Mouse (Mus musculus) hindbrain, embryonic 14.5 days (tissue): ENCODE measurements around the gene Epha8. TPM values are rescaled to one million over a fixed set of nuclear protein-coding genes. Genes with fewer than 3 reads are reported as not detected.
A peak's percentile ranks its signal among the peaks of the same experiment; 100 is the strongest.

Experiments
- ATAC-seq: fragments of 200-750 bp; cut with Nextera tagmentation; 2 replicates; pipeline ENCODE4 v1.8.0; 2017; ENCODE audit warnings: moderate number of reproducible peaks, mild to moderate bottlenecking, moderate TSS enrichment, moderate library complexity; ENCODE audit not compliant: low FRiP score
- DNase-seq: peaks from one replicate; pipeline ENCODE4 v3.0.0-alpha.2; 2015; ENCODE audit warnings: low spot score
- H3K27ac ChIP-seq: fragments of 300-500 bp; sonication (generic); 2 replicates; pipeline ENCODE4 v1.5.1; 2014; ENCODE audit warnings: mild to moderate bottlenecking, moderate library complexity
- H3K27me3 ChIP-seq: fragments of 300-500 bp; sonication (generic); 2 replicates; pipeline ENCODE4 v1.6.1; 2014; ENCODE audit warnings: mild to moderate bottlenecking, low read length, mixed read lengths; ENCODE audit not compliant: control insufficient read depth, insufficient read depth
- H3K36me3 ChIP-seq: fragments of 300-500 bp; sonication (generic); replicated peaks from 2 replicates; pipeline ENCODE4 v1.6.1; 2014; ENCODE audit not compliant: control insufficient read depth, insufficient read depth
- H3K4me1 ChIP-seq: fragments of 300-500 bp; sonication (generic); replicated peaks from 2 replicates; pipeline ENCODE4 v1.6.1; 2014; ENCODE audit warnings: antibody characterized with exemption, low read length, mixed read lengths; ENCODE audit not compliant: control insufficient read depth, insufficient read depth
- H3K4me2 ChIP-seq: fragments of 300-500 bp; sonication (generic); replicated peaks from 2 replicates; pipeline ENCODE4 v1.6.1; 2014; ENCODE audit warnings: mild to moderate bottlenecking, moderate library complexity
- H3K4me3 ChIP-seq: fragments of 300-500 bp; sonication (generic); replicated peaks from 2 replicates; pipeline ENCODE4 v1.5.1; 2014; ENCODE audit warnings: mild to moderate bottlenecking, low read length
- H3K9ac ChIP-seq: fragments of 300-500 bp; sonication (generic); 2 replicates; pipeline ENCODE4 v1.6.1; 2014
- H3K9me3 ChIP-seq: fragments of 300-500 bp; sonication (generic); 2 replicates; pipeline ENCODE4 v1.6.1; 2016; ENCODE audit warnings: low read length; ENCODE audit not compliant: control insufficient read depth
- WGBS: fragments of 180-500 bp; shearing (Covaris S2); extraction: QIAGEN DNeasy Blood & Tissue Kit; methylation state at CpG from one replicate; pipeline ENCODE4 v1.1.7; 2014; 5-methylcytosine and 5-hydroxymethylcytosine counted together
- polyA plus RNA-seq: library from polyadenylated mRNA; unstranded; fragments of >200 nt; fragmentation: Nextera tagmentation; extraction: Ambion mirVana; gene quantifications from 2 replicates; pipeline ENCODE4 v1.2.1, GENCODE M21; 2014

The Epha8 gene
- polyA plus RNA-seq, 1 experiment from 2014 or later: 15.5 TPM

- Histone ChIP-seq H3K27me3 (0 out of 2 replicates have a peak, but pooled peaks cover 4% of the 10 kb centered on the region), H3K9ac (peak overlapping the region; percentile 28; the same call in 1 of the 2 replicates), H3K36me3 (no peaks in the 10 kb centered on the region), H3K4me2 (no peak overlapping the region), H3K9me3 (no peaks in the 10 kb centered on the region), H3K27ac (no peak overlapping the region), H3K4me3 (no peak overlapping the region), H3K4me1 (peaks cover 12% of the 10 kb centered on the region; the same call in 1 of the 2 replicates)
- DNase-seq: no peak
- ATAC-seq: no peak
- 56% methylated on average over 4 of the region's 4 CpGs for WGBS
Measured at GRCm38 (mm10) chr4:136980921-136981320, 24.3 kb upstream of the Epha8 start.

- WGBS: 68% methylated on average over 8 of the region's 8 CpGs
- no peak overlapping the region for H3K4me3 ChIP-seq
- no peak for DNase-seq
- ATAC-seq: no peak
- H3K27me3 ChIP-seq: 0 out of 2 replicates have a peak, but pooled peaks cover 7% of the 10 kb centered on the region
- no peak overlapping the region for H3K4me2 ChIP-seq
- H3K9me3 ChIP-seq: no peaks in the 10 kb centered on the region
- no peaks in the 10 kb centered on the region for H3K36me3 ChIP-seq
- no peak overlapping the region for H3K27ac ChIP-seq
- H3K9ac ChIP-seq: no peak overlapping the region
- peaks cover 12% of the 10 kb centered on the region; the same call in 1 of the 2 replicates for H3K4me1 ChIP-seq
Measured at GRCm38 (mm10) chr4:136977244-136977643, 20.6 kb upstream of the Epha8 start.

DNA sequence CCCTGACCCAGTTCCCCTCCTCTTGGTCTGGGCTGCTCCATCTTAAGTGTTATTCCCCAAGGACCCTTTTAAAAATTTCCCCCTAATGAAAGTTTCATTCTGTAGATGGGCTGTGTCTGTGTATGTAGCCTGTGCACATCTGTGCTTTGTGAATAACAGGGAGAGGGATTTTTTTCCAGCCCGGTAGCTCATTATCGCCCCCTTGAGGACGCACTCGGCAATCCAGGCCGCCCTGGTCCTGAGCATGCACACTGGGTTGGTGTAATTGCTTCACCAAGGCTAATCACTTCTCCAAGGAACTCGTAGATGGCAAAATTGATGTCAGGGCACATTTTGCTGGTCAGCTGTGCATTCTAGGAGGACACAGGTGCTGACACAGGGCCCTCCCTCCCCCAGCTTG, 14.3 kb upstream of the Epha8 start:
- DNase-seq (peak; percentile 59), ATAC-seq (no peak)
- Histone ChIP-seq H3K27me3 (peaks cover 22% of the 10 kb centered on the region), H3K4me1 (peaks cover 31% of the 10 kb centered on the region), H3K4me2 (no peak overlapping the region), H3K27ac (no peak overlapping the region), H3K9me3 (no peaks in the 10 kb centered on the region), H3K9ac (no peak overlapping the region), H3K36me3 (no peaks in the 10 kb centered on the region), H3K4me3 (no peak overlapping the region)
- WGBS: 8% methylated on average over 6 of the region's 6 CpGs

DNA sequence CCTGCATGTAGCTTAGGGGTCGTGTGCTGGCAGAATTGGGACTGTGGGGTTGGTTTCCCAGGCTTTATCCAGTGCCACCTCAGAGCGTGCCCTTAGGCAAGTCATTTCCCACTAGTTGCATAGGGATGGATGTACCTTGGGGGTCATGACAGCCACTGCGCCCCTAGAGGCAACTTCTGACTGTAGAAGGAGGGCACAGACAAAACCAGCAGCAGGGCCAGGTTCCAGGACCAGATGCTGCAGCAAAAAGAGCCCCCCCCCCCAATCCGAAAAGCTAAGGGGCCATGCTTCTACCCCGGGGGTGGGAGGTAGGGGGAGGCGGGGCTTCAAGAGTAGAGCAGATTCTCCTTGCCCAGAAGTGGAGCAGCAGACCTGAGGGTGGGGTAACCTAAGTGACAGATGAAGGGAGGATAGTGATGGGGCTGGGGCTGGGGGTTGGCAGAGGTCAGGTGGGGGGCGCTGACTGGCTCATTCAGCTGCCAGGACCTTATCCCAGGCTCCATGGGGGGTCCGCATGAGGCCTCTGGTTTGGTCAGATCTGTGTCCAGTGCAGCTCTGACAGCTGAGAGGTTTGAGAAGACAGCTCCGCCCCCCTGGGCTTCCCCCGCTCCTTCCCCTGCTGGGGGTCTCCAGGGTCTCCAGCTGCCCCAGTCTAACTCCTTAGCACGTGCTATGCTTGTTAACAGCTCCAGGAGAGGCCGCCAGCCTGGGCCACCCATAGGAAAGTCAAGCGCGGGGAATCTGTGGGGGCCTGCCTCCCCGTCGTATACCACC, 13.1 kb upstream of the Epha8 start:
- no peak for ATAC-seq
- WGBS: 31% methylated on average over 15 of the region's 16 CpGs
- no peak overlapping the region for H3K9ac ChIP-seq
- H3K36me3 ChIP-seq: no peaks in the 10 kb centered on the region
- no peak overlapping the region for H3K4me2 ChIP-seq
- H3K9me3 ChIP-seq: no peaks in the 10 kb centered on the region
- no peak overlapping the region for H3K4me3 ChIP-seq
- no peak overlapping the region for H3K27ac ChIP-seq
- H3K27me3 ChIP-seq: peaks cover 25% of the 10 kb centered on the region
- no peak for DNase-seq
- peaks cover 39% of the 10 kb centered on the region for H3K4me1 ChIP-seq

GRCm38 (mm10) chr4:136969096-136969495, 12.5 kb upstream of the Epha8 start:
- Histone ChIP-seq H3K36me3 (no peaks in the 10 kb centered on the region), H3K9me3 (no peaks in the 10 kb centered on the region), H3K4me1 (peaks cover 41% of the 10 kb centered on the region), H3K4me2 (no peak overlapping the region), H3K27me3 (peaks cover 31% of the 10 kb centered on the region), H3K27ac (no peak overlapping the region), H3K9ac (no peak overlapping the region), H3K4me3 (no peak overlapping the region)
- 53% methylated on average over 8 of the region's 8 CpGs for WGBS
- no peak for DNase-seq
- ATAC-seq: no peak

DNA sequence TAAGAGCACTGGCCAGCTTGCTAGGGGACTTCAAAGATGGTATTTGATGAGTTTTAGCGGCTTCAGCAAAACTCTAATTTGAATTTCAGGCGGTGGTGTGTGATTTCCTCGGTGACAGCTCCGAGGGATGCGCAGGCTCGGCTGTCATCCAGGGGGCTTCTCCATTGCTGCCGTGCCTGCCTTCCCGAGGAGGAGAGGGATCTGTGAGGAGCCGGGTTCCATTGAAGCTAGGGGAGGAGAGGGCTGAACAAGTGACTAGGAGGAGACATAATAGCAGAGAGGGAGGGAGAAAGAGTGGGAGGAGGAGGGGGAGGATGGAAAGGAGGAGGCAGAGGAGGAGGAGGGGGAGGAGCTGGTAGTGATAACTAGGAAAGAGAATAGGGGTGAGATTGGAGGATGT, 10.9 kb upstream of the Epha8 start:
- H3K4me1 ChIP-seq: peaks cover 41% of the 10 kb centered on the region
- H3K4me3 ChIP-seq: no peak overlapping the region
- no peak overlapping the region for H3K27ac ChIP-seq

DNA sequence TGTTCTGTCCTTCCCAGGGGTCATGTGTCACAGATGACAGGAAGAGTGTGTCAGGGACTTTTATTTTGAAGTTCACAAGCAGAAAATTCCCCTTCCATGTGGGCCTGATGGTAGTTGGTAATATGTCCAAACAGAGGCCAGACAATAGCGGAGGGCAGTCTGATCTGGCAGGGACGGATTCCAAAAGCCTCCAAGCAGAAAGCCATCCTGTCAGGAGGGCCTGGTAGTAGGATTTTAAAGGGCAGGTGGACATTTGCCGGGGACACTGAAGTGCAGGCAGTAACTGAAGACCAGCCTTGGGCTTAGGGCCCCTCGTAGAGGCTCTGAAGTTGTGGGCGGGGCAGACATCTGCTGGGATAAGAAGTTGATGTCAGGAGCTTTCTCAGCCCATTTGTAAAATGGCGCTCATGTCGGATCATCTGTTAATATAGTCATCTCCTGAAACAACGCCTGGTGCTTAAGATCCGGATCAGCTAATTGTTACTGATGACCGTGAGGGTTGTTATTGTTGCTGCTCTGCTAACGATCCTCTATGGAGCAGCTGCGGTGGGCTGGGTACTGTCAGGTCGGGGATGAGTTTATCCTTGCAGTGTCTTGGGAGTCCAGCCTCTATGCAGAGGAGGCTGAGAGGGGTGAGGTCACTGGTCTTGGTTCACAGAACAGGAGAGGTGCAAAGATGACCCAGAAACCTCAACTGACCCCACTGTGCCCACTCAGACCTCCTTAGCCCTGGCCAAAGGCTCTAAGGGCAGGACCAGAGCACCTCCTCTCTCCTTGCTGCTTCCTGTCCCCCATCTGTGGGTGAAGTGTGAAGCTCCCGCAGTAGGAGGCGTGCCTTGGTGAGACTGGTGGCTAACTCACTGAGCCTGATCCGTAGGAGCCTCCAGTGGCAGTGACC, 10.1 kb upstream of the Epha8 start:
- Histone ChIP-seq H3K27me3 (peaks cover 26% of the 10 kb centered on the region), H3K36me3 (no peaks in the 10 kb centered on the region), H3K4me3 (no peak overlapping the region), H3K4me2 (no peak overlapping the region), H3K27ac (no peak overlapping the region), H3K9me3 (no peaks in the 10 kb centered on the region), H3K4me1 (peaks cover 41% of the 10 kb centered on the region), H3K9ac (no peak overlapping the region)
- 27% methylated on average over 16 of the region's 16 CpGs for WGBS
- DNase-seq (no peak), ATAC-seq (peak; percentile 29; the same call in 1 of the 2 replicates)

More for the DNA sequence above, 10.9 kb upstream of the Epha8 start:
- 17% methylated on average over 9 of the region's 9 CpGs for WGBS
- Histone ChIP-seq H3K36me3 (no peaks in the 10 kb centered on the region), H3K27me3 (peaks cover 31% of the 10 kb centered on the region), H3K9ac (no peak overlapping the region), H3K9me3 (no peaks in the 10 kb centered on the region), H3K4me2 (no peak overlapping the region)
- no peak for DNase-seq
- ATAC-seq: no peak

- Histone ChIP-seq H3K27me3 (peaks cover 26% of the 10 kb centered on the region), H3K36me3 (no peaks in the 10 kb centered on the region), H3K4me1 (peaks cover 37% of the 10 kb centered on the region), H3K9ac (no peak overlapping the region), H3K4me2 (no peak overlapping the region), H3K4me3 (no peak overlapping the region), H3K9me3 (no peaks in the 10 kb centered on the region), H3K27ac (no peak overlapping the region)
- DNase-seq (no peak), ATAC-seq (peak; percentile 49; the same call in 1 of the 2 replicates)
- WGBS: 18% methylated on average over 15 of the region's 15 CpGs
Measured at GRCm38 (mm10) chr4:136964990-136965421, 8.4 kb upstream of the Epha8 start.

DNA sequence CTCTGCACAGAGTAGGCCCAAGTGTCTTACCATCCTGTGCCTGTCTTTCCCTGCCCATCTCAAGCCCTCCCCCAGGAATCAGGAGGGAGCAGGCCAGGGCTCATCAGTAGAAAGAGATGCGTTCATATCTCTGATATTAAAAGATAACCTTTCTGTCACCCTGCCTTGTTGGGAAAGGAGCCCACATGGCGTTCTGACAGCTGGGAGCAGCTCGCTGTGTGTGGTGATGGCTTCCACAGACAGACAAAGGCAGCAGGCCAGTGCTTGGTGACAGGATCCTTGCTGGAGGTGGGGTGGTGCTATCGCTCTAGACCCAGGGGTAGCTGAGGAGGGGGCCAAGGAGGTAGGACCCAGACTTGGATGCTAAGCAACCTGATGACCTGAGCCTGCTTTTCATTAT, 5.8 kb upstream of the Epha8 start:
- ATAC-seq (no peak), DNase-seq (no peak)
- Histone ChIP-seq H3K4me1 (peaks cover 20% of the 10 kb centered on the region), H3K27me3 (peaks cover 36% of the 10 kb centered on the region), H3K9ac (no peak overlapping the region), H3K36me3 (no peaks in the 10 kb centered on the region), H3K4me2 (no peak overlapping the region), H3K4me3 (no peak overlapping the region), H3K9me3 (no peaks in the 10 kb centered on the region), H3K27ac (no peak overlapping the region)
- 39% methylated on average over 4 of the region's 4 CpGs for WGBS
